14 mouse cellular contexts compared by ENCODE assay signal in genomic region chr13:6659314-6659713, GRCm38 (mm10). TPM values are rescaled to one million over a fixed set of nuclear protein-coding genes. Genes with fewer than 3 reads are reported as not detected.
DNase-seq lines count a peak whose midpoint lies in the region; ATAC-seq lines count a peak whose summit lies in the region.
"Had no signal": no experiment of that assay in that cellular context is flagged by ENCODE, and none has a peak within 500 bp of the region (broad histone marks: within the 10 kb centered on the region; RNA-seq: fewer than 3 reads in every experiment).

No protein-coding gene starts in this region.

- no peak overlapping the region for H3K9ac ChIP-seq in embryonic facial prominence, embryonic 15.5 days
- no peak overlapping the region for H3K9ac ChIP-seq in midbrain, embryonic 13.5 days (replicated peaks)
- H3K9ac ChIP-seq: forebrain, embryonic 15.5 days; intestine, embryonic 15.5 days; liver, embryonic 15.5 days; neural tube, embryonic 13.5 days had no signal

- no peak overlapping the region for H3K4me3 ChIP-seq in embryonic facial prominence, embryonic 15.5 days (replicated peaks)
- H3K4me3 ChIP-seq in embryonic facial prominence, embryonic 10.5 days, result no peak overlapping the region
- no peak overlapping the region for H3K4me3 ChIP-seq in midbrain, embryonic 13.5 days (replicated peaks)
- H3K4me3 ChIP-seq: forebrain, embryonic 15.5 days; intestine, embryonic 15.5 days; liver, embryonic 15.5 days; neural tube, embryonic 13.5 days had no signal

- WGBS in embryonic facial prominence, embryonic 15.5 days, result 66% methylated on average over 6 of the region's 6 CpGs
- 78% methylated on average over 6 of the region's 6 CpGs for WGBS in embryonic facial prominence, embryonic 10.5 days
- 92% methylated on average over 6 of the region's 6 CpGs for WGBS in midbrain, embryonic 13.5 days

- H3K36me3 ChIP-seq in embryonic facial prominence, embryonic 15.5 days, result no peaks in the 10 kb centered on the region
- H3K36me3 ChIP-seq in embryonic facial prominence, embryonic 10.5 days (replicated peaks), result no peaks in the 10 kb centered on the region
- H3K36me3 ChIP-seq in midbrain, embryonic 13.5 days, result no peaks in the 10 kb centered on the region
- H3K36me3 ChIP-seq: forebrain, embryonic 15.5 days; intestine, embryonic 15.5 days; liver, embryonic 15.5 days; neural tube, embryonic 13.5 days had no signal

- no peaks in the 10 kb centered on the region for H3K4me1 ChIP-seq in embryonic facial prominence, embryonic 15.5 days
- no peaks in the 10 kb centered on the region for H3K4me1 ChIP-seq in embryonic facial prominence, embryonic 10.5 days
- no peaks in the 10 kb centered on the region for H3K4me1 ChIP-seq in midbrain, embryonic 13.5 days (replicated peaks)
- H3K4me1 ChIP-seq: forebrain, embryonic 15.5 days; intestine, embryonic 15.5 days; liver, embryonic 15.5 days; neural tube, embryonic 13.5 days had no signal

- 0 out of 2 replicates have a peak overlapping the region, but pooled peaks have one; percentile 4 for H3K27ac ChIP-seq in embryonic facial prominence, embryonic 15.5 days (replicated peaks)
- H3K27ac ChIP-seq in embryonic facial prominence, embryonic 10.5 days (replicated peaks), result no peak overlapping the region
- no peak overlapping the region for H3K27ac ChIP-seq in midbrain, embryonic 13.5 days
- H3K27ac ChIP-seq: forebrain, embryonic 15.5 days; intestine, embryonic 15.5 days; liver, embryonic 15.5 days; neural tube, embryonic 13.5 days had no signal

- no peaks in the 10 kb centered on the region for H3K27me3 ChIP-seq in embryonic facial prominence, embryonic 15.5 days
- H3K27me3 ChIP-seq in embryonic facial prominence, embryonic 10.5 days (replicated peaks; ENCODE audit: low read depth, poor library complexity, severe bottlenecking), result no peaks in the 10 kb centered on the region
- H3K27me3 ChIP-seq in midbrain, embryonic 13.5 days, result no peaks in the 10 kb centered on the region
- H3K27me3 ChIP-seq: forebrain, embryonic 15.5 days; intestine, embryonic 15.5 days; liver, embryonic 15.5 days; neural tube, embryonic 13.5 days had no signal

- DNase-seq in embryonic facial prominence, embryonic 10.5 days (ENCODE audit: low spot score), result no peak
- peak; percentile 17 to 19 for DNase-seq in urinary bladder, postnatal 36 days (ENCODE audit: low spot score in 2 of 2)
- DNase-seq in urinary bladder, postnatal 25 days (ENCODE audit: low spot score), result no peak
- peak; percentile 73 to 85 for DNase-seq in left cerebral cortex, adult 18-20 months (ENCODE audit: low spot score in 2 of 2)
- no peak for DNase-seq in ovary, postnatal 36 days (ENCODE audit: low spot score)
- no peak for DNase-seq in gastrocnemius, adult 18-20 months (ENCODE audit: low spot score)
- DNase-seq: B cell, adult 2 months; thymus, postnatal 25 days had no signal

- H3K9me3 ChIP-seq in embryonic facial prominence, embryonic 15.5 days (replicated peaks), result no peaks in the 10 kb centered on the region
- no peaks in the 10 kb centered on the region for H3K9me3 ChIP-seq in embryonic facial prominence, embryonic 10.5 days
- H3K9me3 ChIP-seq in midbrain, embryonic 13.5 days, result no peaks in the 10 kb centered on the region
- H3K9me3 ChIP-seq: forebrain, embryonic 15.5 days; intestine, embryonic 15.5 days; liver, embryonic 15.5 days; neural tube, embryonic 13.5 days had no signal

- no peak overlapping the region for H3K4me2 ChIP-seq in embryonic facial prominence, embryonic 15.5 days (replicated peaks)
- no peak overlapping the region for H3K4me2 ChIP-seq in midbrain, embryonic 13.5 days (replicated peaks)
- H3K4me2 ChIP-seq: forebrain, embryonic 15.5 days; intestine, embryonic 15.5 days; liver, embryonic 15.5 days; neural tube, embryonic 13.5 days had no signal

- ATAC-seq in embryonic facial prominence, embryonic 15.5 days (ENCODE audit: insufficient number of reproducible peaks, low FRiP score, low TSS enrichment, low read depth), result no peak
- no peak for ATAC-seq in midbrain, embryonic 13.5 days
- ATAC-seq: forebrain, embryonic 15.5 days had no signal

RNA-seq across cellular contexts. Expression of gene Pfkp, which starts 10.7 kb away (rescaled TPM):
- 25.8 and 26.8 TPM in 2 replicates for polyA plus RNA-seq in embryonic facial prominence, embryonic 15.5 days (2015; fragmentation: Nextera tagmentation; extraction: Ambion mirVana)
- polyA plus RNA-seq in embryonic facial prominence, embryonic 10.5 days (2016; fragmentation: Nextera tagmentation; extraction: Ambion mirVana), result 12.5 and 13.2 TPM in 2 replicates
- 100 to 1,000 TPM; 318 to 320 TPM for total RNA-seq in left cerebral cortex, adult 18-20 months (2021)
- 135 and 141 TPM in 2 replicates for polyA plus RNA-seq in midbrain, embryonic 13.5 days (2015; fragmentation: Nextera tagmentation; extraction: Ambion mirVana)
- total RNA-seq in gastrocnemius, adult 18-20 months (2021), result 1 to 10 TPM; 4.6 to 7.9 TPM

Comparison
In these comparisons a context has a peak if more than half of its experiments do, and no peak if none do; other contexts are left out.
1. DNase-seq: peak in urinary bladder, postnatal 36 days (2 of 2) and left cerebral cortex, adult 18-20 months (2 of 2); none in embryonic facial prominence, embryonic 10.5 days (single experiment), urinary bladder, postnatal 25 days (single experiment), ovary, postnatal 36 days (single experiment) and gastrocnemius, adult 18-20 months (single experiment).